Mouse (Mus musculus) ES-E14 (cell line): ENCODE data around the gene Pole2.

Source experiments
- HCFC1 ChIP-seq: IDR thresholded peaks from 2 replicates; pipeline ENCODE4 v1.6.1; 2012; ENCODE audit warnings: low read length, inconsistent platforms, borderline replicate concordance; ENCODE audit not compliant: insufficient read depth
- MAFK ChIP-seq: IDR thresholded peaks from 2 replicates; pipeline ENCODE4 v1.6.1; 2014; ENCODE audit warnings: mild to moderate bottlenecking, low read depth, low read length, inconsistent platforms; ENCODE audit not compliant: insufficient read depth

GRCm38 (mm10) chr12:69168461-69169106 is 59.4 kb downstream of the Pole2 start, which contains the start of gene Lrr1:
- no peak for TF ChIP-seq MAFK
- no peak for TF ChIP-seq HCFC1
